Mouse (Mus musculus) forebrain, embryonic 15.5 days (tissue): ENCODE results near the gene Adcy10. TPM values are rescaled to one million over a fixed set of nuclear protein-coding genes. Genes with fewer than 3 reads are reported as not detected.

Experiments
- ATAC-seq: fragments of 200-750 bp; cut with Nextera tagmentation; replicated peaks from 2 replicates; pipeline ENCODE4 v1.8.0; 2017; ENCODE audit warnings: mild to moderate bottlenecking, moderate TSS enrichment, moderate library complexity
- H3K27ac ChIP-seq: fragments of 300-500 bp; sonication (generic); replicated peaks from 2 replicates; pipeline ENCODE4 v1.5.1; 2015; ENCODE audit warnings: mild to moderate bottlenecking, inconsistent platforms
- H3K27me3 ChIP-seq: fragments of 300-500 bp; sonication (generic); 2 replicates; pipeline ENCODE4 v1.6.1; 2015; ENCODE audit warnings: inconsistent platforms
- H3K36me3 ChIP-seq: fragments of 300-500 bp; sonication (generic); 2 replicates; pipeline ENCODE4 v1.6.1; 2015; ENCODE audit warnings: mild to moderate bottlenecking, inconsistent platforms
- H3K4me1 ChIP-seq: fragments of 300-500 bp; sonication (generic); 2 replicates; pipeline ENCODE4 v1.6.1; 2015; ENCODE audit warnings: inconsistent platforms
- H3K4me2 ChIP-seq: fragments of 300-500 bp; sonication (generic); replicated peaks from 2 replicates; pipeline ENCODE4 v1.6.1; 2015; ENCODE audit warnings: mild to moderate bottlenecking, inconsistent platforms
- H3K4me3 ChIP-seq: fragments of 300-500 bp; sonication (generic); 2 replicates; pipeline ENCODE4 v1.5.1; 2015; ENCODE audit warnings: mild to moderate bottlenecking, inconsistent platforms
- H3K9ac ChIP-seq: fragments of 300-500 bp; sonication (generic); replicated peaks from 2 replicates; pipeline ENCODE4 v1.6.1; 2015; ENCODE audit warnings: mild to moderate bottlenecking, inconsistent platforms
- H3K9me3 ChIP-seq: fragments of 300-500 bp; sonication (generic); 2 replicates; pipeline ENCODE4 v1.6.1; 2016; ENCODE audit warnings: inconsistent platforms
- WGBS: fragments of 180-500 bp; shearing (Covaris S2); methylation state at CpG from one replicate; pipeline ENCODE4 v1.1.7; 2015; ENCODE audit warnings: mixed read lengths; 5-methylcytosine and 5-hydroxymethylcytosine counted together
- polyA plus RNA-seq: library from polyadenylated mRNA; unstranded; fragments of >200 nt; fragmentation: Nextera tagmentation; extraction: Ambion mirVana; gene quantifications from 2 replicates; pipeline ENCODE4 v1.2.1, GENCODE M21; 2015

The Adcy10 gene
- polyA plus RNA-seq, 1 experiment from 2014 or later, result 0.20 TPM

- Histone ChIP-seq H3K4me1 (no peaks in the 10 kb centered on the region), H3K4me2 (no peak overlapping the region), H3K9ac (no peak overlapping the region), H3K27me3 (no peaks in the 10 kb centered on the region), H3K36me3 (peaks cover 30% of the 10 kb centered on the region), H3K27ac (no peak overlapping the region), H3K4me3 (no peak overlapping the region), H3K9me3 (no peaks in the 10 kb centered on the region)
- ATAC-seq, result no peak
- 80% methylated on average over 8 of the region's 8 CpGs for WGBS
Measured at GRCm38 (mm10) chr1:165590760-165591159, 105.8 kb downstream of the Adcy10 start.

- no peaks in the 10 kb centered on the region for H3K4me1 ChIP-seq
- ATAC-seq, result no peak
- H3K36me3 ChIP-seq, result peaks cover 30% of the 10 kb centered on the region
- H3K9me3 ChIP-seq, result no peaks in the 10 kb centered on the region
- WGBS, result 91% methylated on average over 14 of the region's 14 CpGs
- no peak overlapping the region for H3K9ac ChIP-seq
- H3K27ac ChIP-seq, result no peak overlapping the region
- H3K4me2 ChIP-seq, result no peak overlapping the region
- H3K27me3 ChIP-seq, result no peaks in the 10 kb centered on the region
- H3K4me3 ChIP-seq, result no peak overlapping the region
Measured at GRCm38 (mm10) chr1:165592295-165593082, 107.5 kb downstream of the Adcy10 start.

- Histone ChIP-seq H3K9me3 (no peaks in the 10 kb centered on the region), H3K27ac (no peak overlapping the region), H3K9ac (no peak overlapping the region), H3K4me1 (no peaks in the 10 kb centered on the region), H3K27me3 (no peaks in the 10 kb centered on the region), H3K36me3 (peaks cover 30% of the 10 kb centered on the region), H3K4me3 (no peak overlapping the region), H3K4me2 (no peak overlapping the region)
- no peak for ATAC-seq
- 94% methylated on average over 15 of the region's 15 CpGs for WGBS
Measured at GRCm38 (mm10) chr1:165594699-165595421, 109.9 kb downstream of the Adcy10 start.

- H3K4me1 ChIP-seq, result no peaks in the 10 kb centered on the region
- no peak overlapping the region for H3K4me2 ChIP-seq
- no peak for ATAC-seq
- H3K9ac ChIP-seq, result no peak overlapping the region
- H3K36me3 ChIP-seq, result peaks cover 30% of the 10 kb centered on the region; the same call in 1 of the 2 replicates
- H3K27ac ChIP-seq, result no peak overlapping the region
- no peaks in the 10 kb centered on the region for H3K27me3 ChIP-seq
- no peaks in the 10 kb centered on the region for H3K9me3 ChIP-seq
- H3K4me3 ChIP-seq, result no peak overlapping the region
- 73% methylated on average over 10 of the region's 10 CpGs for WGBS
Measured at GRCm38 (mm10) chr1:165601775-165602280, 116.8 kb downstream of the Adcy10 start.

GRCm38 (mm10) chr1:165603218-165603617 is 118.2 kb downstream of the Adcy10 start:
- no peaks in the 10 kb centered on the region for H3K27me3 ChIP-seq
- no peak; the same call in 1 of the 2 replicates for ATAC-seq
- no peaks in the 10 kb centered on the region for H3K9me3 ChIP-seq
- WGBS, result 86% methylated on average over 14 of the region's 14 CpGs
- no peaks in the 10 kb centered on the region for H3K4me1 ChIP-seq
- no peak overlapping the region for H3K9ac ChIP-seq
- no peak overlapping the region for H3K27ac ChIP-seq
- H3K4me2 ChIP-seq, result no peak overlapping the region
- H3K36me3 ChIP-seq, result peaks cover 40% of the 10 kb centered on the region
- H3K4me3 ChIP-seq, result no peak overlapping the region

GRCm38 (mm10) chr1:165604203-165604602 is 119.2 kb downstream of the Adcy10 start:
- no peak for ATAC-seq
- Histone ChIP-seq H3K27ac (no peak overlapping the region), H3K36me3 (peaks cover 40% of the 10 kb centered on the region), H3K9ac (no peak overlapping the region), H3K9me3 (no peaks in the 10 kb centered on the region), H3K4me3 (no peak overlapping the region), H3K27me3 (no peaks in the 10 kb centered on the region), H3K4me2 (no peak overlapping the region), H3K4me1 (no peaks in the 10 kb centered on the region)
- WGBS, result 93% methylated on average over 8 of the region's 8 CpGs

- Histone ChIP-seq H3K9ac (no peak overlapping the region), H3K36me3 (peaks cover 40% of the 10 kb centered on the region), H3K4me2 (no peak overlapping the region), H3K4me3 (no peak overlapping the region), H3K9me3 (no peaks in the 10 kb centered on the region), H3K4me1 (peaks cover 8% of the 10 kb centered on the region), H3K27ac (peak overlapping the region; percentile 42), H3K27me3 (no peaks in the 10 kb centered on the region)
- 79% methylated on average over 3 of the region's 3 CpGs for WGBS
- ATAC-seq, result no peak
Measured at GRCm38 (mm10) chr1:165605108-165605507, 120.1 kb downstream of the Adcy10 start.

GRCm38 (mm10) chr1:165605774-165606173 is 120.8 kb downstream of the Adcy10 start:
- Histone ChIP-seq H3K27me3 (no peaks in the 10 kb centered on the region), H3K36me3 (peaks cover 40% of the 10 kb centered on the region), H3K4me2 (no peak overlapping the region), H3K9ac (no peak overlapping the region), H3K4me1 (peaks cover 15% of the 10 kb centered on the region), H3K4me3 (no peak overlapping the region), H3K9me3 (no peaks in the 10 kb centered on the region), H3K27ac (peak overlapping the region; percentile 42)
- 75% methylated on average over 6 of the region's 6 CpGs for WGBS
- ATAC-seq, result no peak

GRCm38 (mm10) chr1:165608904-165609303 is 123.9 kb downstream of the Adcy10 start:
- Histone ChIP-seq H3K4me2 (no peak overlapping the region), H3K27me3 (no peaks in the 10 kb centered on the region), H3K36me3 (peaks cover 35% of the 10 kb centered on the region), H3K4me1 (peaks cover 22% of the 10 kb centered on the region), H3K9ac (no peak overlapping the region), H3K9me3 (no peaks in the 10 kb centered on the region), H3K27ac (no peak overlapping the region), H3K4me3 (no peak overlapping the region)
- no peak for ATAC-seq
- 90% methylated on average over 4 of the region's 4 CpGs for WGBS

GRCm38 (mm10) chr1:165609495-165610320 is 124.7 kb downstream of the Adcy10 start:
- WGBS, result 30% methylated on average over 7 of the region's 7 CpGs
- H3K27ac ChIP-seq, result peak overlapping the region; percentile 60
- ATAC-seq, result peak; percentile 30; the same call in 1 of the 2 replicates

GRCm38 (mm10) chr1:165610321-165610999 is 125.5 kb downstream of the Adcy10 start:
- H3K36me3 ChIP-seq, result peaks cover 36% of the 10 kb centered on the region
- peaks cover 22% of the 10 kb centered on the region for H3K4me1 ChIP-seq
- H3K9me3 ChIP-seq, result no peaks in the 10 kb centered on the region
- H3K27me3 ChIP-seq, result no peaks in the 10 kb centered on the region
- peak; percentile 64 for ATAC-seq
- H3K4me3 ChIP-seq, result no peak overlapping the region
- H3K4me2 ChIP-seq, result no peak overlapping the region
- peak overlapping the region; percentile 60 for H3K27ac ChIP-seq
- 9% methylated on average over 9 of the region's 9 CpGs for WGBS
- 0 out of 2 replicates have a peak overlapping the region, but pooled peaks have one; percentile 0 for H3K9ac ChIP-seq

More at GRCm38 (mm10) chr1:165609495-165610320, 124.7 kb downstream of the Adcy10 start:
- Histone ChIP-seq H3K9me3 (no peaks in the 10 kb centered on the region), H3K9ac (0 out of 2 replicates have a peak overlapping the region, but pooled peaks have one; percentile 0), H3K27me3 (no peaks in the 10 kb centered on the region), H3K4me3 (no peak overlapping the region), H3K36me3 (peaks cover 34% of the 10 kb centered on the region), H3K4me1 (peaks cover 22% of the 10 kb centered on the region), H3K4me2 (no peak overlapping the region)
